Mouse (Mus musculus): ENCODE results near the gene Uaca. TPM values are rescaled to one million over a fixed set of nuclear protein-coding genes. Genes with fewer than 3 reads are reported as not detected.

The Uaca gene
- polyA plus RNA-seq, 1 experiment from 2014 or later, result 13.6 TPM

- ATAC-seq, result no peak
- H3K27ac ChIP-seq (ENCODE audit: low read length), result no peak overlapping the region
- no peaks in the 10 kb centered on the region for H3K9me3 ChIP-seq (replicated peaks; ENCODE audit: control insufficient read depth, low read length, poor library complexity, severe bottlenecking)
- 40% methylated on average over 9 of the region's 9 CpGs for WGBS
- no peaks in the 10 kb centered on the region for H3K36me3 ChIP-seq (ENCODE audit: control insufficient read depth, insufficient read depth, low read length)
- no peak overlapping the region for H3K4me2 ChIP-seq (ENCODE audit: low read length)
- no peaks in the 10 kb centered on the region for H3K27me3 ChIP-seq (ENCODE audit: control insufficient read depth, insufficient read depth, low read depth, low read length)
- no peak overlapping the region for H3K9ac ChIP-seq (ENCODE audit: low read depth, low read length)
- no peak overlapping the region for H3K4me3 ChIP-seq (ENCODE audit: low read depth, low read length)
- peaks cover 15% of the 10 kb centered on the region for H3K4me1 ChIP-seq (ENCODE audit: control insufficient read depth, insufficient read depth, low read length)
Observed at GRCm38 (mm10) chr9:60876085-60876484, 81.7 kb downstream of the Uaca start.

DNA sequence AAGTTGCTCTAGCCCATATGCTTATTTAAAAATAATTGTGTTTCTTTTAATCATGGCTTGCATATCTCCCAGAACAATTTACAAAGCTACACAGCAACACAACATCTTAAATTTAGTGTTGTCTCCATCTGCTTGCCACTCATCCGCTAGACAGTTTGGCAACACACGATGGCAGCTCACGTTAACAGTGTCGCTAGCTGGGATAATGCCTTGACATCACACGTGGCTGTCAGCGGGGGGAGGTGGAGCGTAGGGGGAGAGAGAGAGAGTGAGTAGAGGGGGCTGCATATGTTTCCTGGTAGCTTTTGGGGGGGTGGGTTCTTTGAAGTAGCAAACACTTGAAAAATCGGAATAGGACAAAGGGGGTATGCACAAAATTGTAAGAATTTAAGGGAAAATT, 82.2 kb downstream of the Uaca start:
- no peak overlapping the region for H3K4me2 ChIP-seq (ENCODE audit: low read length)
- H3K4me3 ChIP-seq (ENCODE audit: low read depth, low read length), result no peak overlapping the region
- no peak for ATAC-seq
- H3K9me3 ChIP-seq (replicated peaks; ENCODE audit: control insufficient read depth, low read length, poor library complexity, severe bottlenecking), result no peaks in the 10 kb centered on the region
- 24% methylated on average over 8 of the region's 8 CpGs for WGBS
- no peaks in the 10 kb centered on the region for H3K27me3 ChIP-seq (ENCODE audit: control insufficient read depth, insufficient read depth, low read depth, low read length)
- H3K4me1 ChIP-seq (ENCODE audit: control insufficient read depth, insufficient read depth, low read length), result peaks cover 15% of the 10 kb centered on the region
- H3K27ac ChIP-seq (ENCODE audit: low read length), result no peak overlapping the region
- H3K9ac ChIP-seq (ENCODE audit: low read depth, low read length), result no peak overlapping the region
- no peaks in the 10 kb centered on the region for H3K36me3 ChIP-seq (ENCODE audit: control insufficient read depth, insufficient read depth, low read length)

GRCm38 (mm10) chr9:60878051-60878557, 83.8 kb downstream of the Uaca start:
- no peaks in the 10 kb centered on the region for H3K27me3 ChIP-seq (ENCODE audit: control insufficient read depth, insufficient read depth, low read depth, low read length)
- no peak overlapping the region for H3K4me2 ChIP-seq (ENCODE audit: low read length)
- no peaks in the 10 kb centered on the region for H3K36me3 ChIP-seq (ENCODE audit: control insufficient read depth, insufficient read depth, low read length)
- H3K4me1 ChIP-seq (ENCODE audit: control insufficient read depth, insufficient read depth, low read length), result peaks cover 15% of the 10 kb centered on the region
- H3K9ac ChIP-seq (ENCODE audit: low read depth, low read length), result no peak overlapping the region
- no peaks in the 10 kb centered on the region for H3K9me3 ChIP-seq (replicated peaks; ENCODE audit: control insufficient read depth, low read length, poor library complexity, severe bottlenecking)
- WGBS, result 30% methylated on average over 8 of the region's 8 CpGs
- H3K27ac ChIP-seq (ENCODE audit: low read length), result no peak overlapping the region
- no peak for ATAC-seq
- no peak overlapping the region for H3K4me3 ChIP-seq (ENCODE audit: low read depth, low read length)

DNA sequence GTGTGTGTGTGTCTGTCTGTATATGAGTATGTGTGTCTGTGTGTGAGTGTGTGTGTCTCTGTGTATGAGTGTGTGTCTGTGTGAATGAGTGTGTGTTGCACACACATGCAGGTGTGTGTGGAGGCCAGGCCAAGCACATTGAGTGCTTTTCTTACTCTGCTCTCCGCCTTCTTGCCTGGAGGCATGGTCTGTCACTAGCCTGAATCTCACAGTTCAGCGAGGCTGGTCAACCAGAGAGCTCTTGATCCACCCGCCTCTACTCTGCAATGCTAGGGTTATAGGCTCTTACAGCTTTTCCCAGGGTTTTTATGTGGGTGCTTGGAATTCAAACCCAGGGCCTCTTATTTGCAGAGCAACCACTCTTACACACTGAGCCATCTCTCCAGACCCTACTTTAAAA, 84.3 kb downstream of the Uaca start:
- H3K4me3 ChIP-seq (ENCODE audit: low read depth, low read length), result no peak overlapping the region
- 54% methylated on average over 3 of the region's 3 CpGs for WGBS
- no peak overlapping the region for H3K4me2 ChIP-seq (ENCODE audit: low read length)
- no peaks in the 10 kb centered on the region for H3K9me3 ChIP-seq (replicated peaks; ENCODE audit: control insufficient read depth, low read length, poor library complexity, severe bottlenecking)
- H3K27me3 ChIP-seq (ENCODE audit: control insufficient read depth, insufficient read depth, low read depth, low read length), result no peaks in the 10 kb centered on the region
- peak; percentile 36; the same call in 1 of the 2 replicates for ATAC-seq
- H3K9ac ChIP-seq (ENCODE audit: low read depth, low read length), result no peak overlapping the region
- no peak overlapping the region for H3K27ac ChIP-seq (ENCODE audit: low read length)
- H3K36me3 ChIP-seq (ENCODE audit: control insufficient read depth, insufficient read depth, low read length), result no peaks in the 10 kb centered on the region
- peaks cover 12% of the 10 kb centered on the region for H3K4me1 ChIP-seq (ENCODE audit: control insufficient read depth, insufficient read depth, low read length)

DNA sequence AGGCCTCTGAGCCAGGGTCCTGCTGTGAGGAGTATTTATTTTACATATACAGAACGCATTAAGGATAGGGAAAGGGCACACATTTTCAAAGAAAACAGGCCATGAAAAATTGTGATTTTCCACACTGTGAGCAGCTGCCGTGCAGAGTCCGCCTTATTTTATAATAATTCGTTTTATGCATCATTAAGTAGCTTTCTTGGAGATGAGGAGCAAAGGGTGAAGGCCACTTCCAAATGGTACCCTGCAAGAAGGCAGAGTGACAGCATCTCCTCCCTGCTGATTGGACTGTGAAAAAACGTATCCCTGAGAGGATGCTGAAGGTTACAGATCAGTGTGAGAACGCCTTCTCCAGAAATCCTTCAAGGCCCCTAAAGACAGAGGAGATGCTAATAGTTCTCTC, 90.8 kb downstream of the Uaca start:
- Histone ChIP-seq H3K4me3 (ENCODE audit: low read depth, low read length) (no peak overlapping the region), H3K36me3 (ENCODE audit: control insufficient read depth, insufficient read depth, low read length) (no peaks in the 10 kb centered on the region), H3K4me1 (ENCODE audit: control insufficient read depth, insufficient read depth, low read length) (peaks cover 22% of the 10 kb centered on the region), H3K27me3 (ENCODE audit: control insufficient read depth, insufficient read depth, low read depth, low read length) (no peaks in the 10 kb centered on the region; the same call in 1 of the 2 replicates), H3K4me2 (ENCODE audit: low read length) (no peak overlapping the region), H3K9me3 (replicated peaks; ENCODE audit: control insufficient read depth, low read length, poor library complexity, severe bottlenecking) (no peaks in the 10 kb centered on the region), H3K9ac (ENCODE audit: low read depth, low read length) (no peak overlapping the region), H3K27ac (ENCODE audit: low read length) (no peak overlapping the region)
- 22% methylated on average over 6 of the region's 6 CpGs for WGBS
- no peak for ATAC-seq

- H3K27ac ChIP-seq (ENCODE audit: low read length), result peak overlapping the region; percentile 53
- no peaks in the 10 kb centered on the region for H3K36me3 ChIP-seq (ENCODE audit: control insufficient read depth, insufficient read depth, low read length)
- H3K4me3 ChIP-seq (ENCODE audit: low read depth, low read length), result no peak overlapping the region
- peaks cover 4% of the 10 kb centered on the region; the same call in 1 of the 2 replicates for H3K27me3 ChIP-seq (ENCODE audit: control insufficient read depth, insufficient read depth, low read depth, low read length)
- H3K9me3 ChIP-seq (replicated peaks; ENCODE audit: control insufficient read depth, low read length, poor library complexity, severe bottlenecking), result no peaks in the 10 kb centered on the region
- WGBS, result 9% methylated on average over 18 of the region's 18 CpGs
- peak; percentile 60; the same call in 1 of the 2 replicates for ATAC-seq
- H3K9ac ChIP-seq (ENCODE audit: low read depth, low read length), result no peak overlapping the region
- peak overlapping the region; percentile 45 for H3K4me2 ChIP-seq (ENCODE audit: low read length)
- H3K4me1 ChIP-seq (ENCODE audit: control insufficient read depth, insufficient read depth, low read length), result peaks cover 22% of the 10 kb centered on the region
Observed at GRCm38 (mm10) chr9:60886431-60887371, 92.4 kb downstream of the Uaca start.

- 0 out of 2 replicates have a peak, but pooled peaks have one; percentile 15 for ATAC-seq
- Histone ChIP-seq H3K27ac (ENCODE audit: low read length) (peak overlapping the region; percentile 53), H3K9ac (ENCODE audit: low read depth, low read length) (no peak overlapping the region), H3K4me3 (ENCODE audit: low read depth, low read length) (no peak overlapping the region), H3K27me3 (ENCODE audit: control insufficient read depth, insufficient read depth, low read depth, low read length) (peaks cover 6% of the 10 kb centered on the region; the same call in 1 of the 2 replicates), H3K4me1 (ENCODE audit: control insufficient read depth, insufficient read depth, low read length) (peaks cover 22% of the 10 kb centered on the region), H3K4me2 (ENCODE audit: low read length) (peak overlapping the region; percentile 45), H3K36me3 (ENCODE audit: control insufficient read depth, insufficient read depth, low read length) (no peaks in the 10 kb centered on the region), H3K9me3 (replicated peaks; ENCODE audit: control insufficient read depth, low read length, poor library complexity, severe bottlenecking) (no peaks in the 10 kb centered on the region)
- WGBS, result 39% methylated on average over 9 of the region's 9 CpGs
Observed at GRCm38 (mm10) chr9:60887389-60887811, 93.1 kb downstream of the Uaca start.

GRCm38 (mm10) chr9:60893511-60893910, 99.2 kb downstream of the Uaca start:
- Histone ChIP-seq H3K27me3 (ENCODE audit: control insufficient read depth, insufficient read depth, low read depth, low read length) (peaks cover 10% of the 10 kb centered on the region; the same call in 1 of the 2 replicates), H3K4me1 (ENCODE audit: control insufficient read depth, insufficient read depth, low read length) (no peaks in the 10 kb centered on the region)
- 80% methylated on average over 6 of the region's 6 CpGs for WGBS

More at GRCm38 (mm10) chr9:60893511-60893910, 99.2 kb downstream of the Uaca start:
- ATAC-seq, result no peak
- H3K36me3 ChIP-seq (ENCODE audit: control insufficient read depth, insufficient read depth, low read length), result no peaks in the 10 kb centered on the region
- no peak overlapping the region for H3K27ac ChIP-seq (ENCODE audit: low read length)
- H3K4me3 ChIP-seq (ENCODE audit: low read depth, low read length), result no peak overlapping the region
- no peaks in the 10 kb centered on the region for H3K9me3 ChIP-seq (replicated peaks; ENCODE audit: control insufficient read depth, low read length, poor library complexity, severe bottlenecking)
- no peak overlapping the region for H3K9ac ChIP-seq (ENCODE audit: low read depth, low read length)
- H3K4me2 ChIP-seq (ENCODE audit: low read length), result no peak overlapping the region

All from midbrain, embryonic 16.5 days (tissue).